Comparison of ENCODE assay signal across 28 mouse cellular contexts in genomic region chrX:160901118-160901517, GRCm38 (mm10). TPM values are rescaled to one million over a fixed set of nuclear protein-coding genes. Genes with fewer than 3 reads are reported as not detected.
"Had no signal": no experiment of that assay in that cellular context is flagged by ENCODE, and none has a peak within 500 bp of the region (broad histone marks: within the 10 kb centered on the region; RNA-seq: fewer than 3 reads in every experiment).

No protein-coding gene starts in this region.

- DNase-seq: forebrain, postnatal 0 days; gastrocnemius, postnatal 10 days; gastrocnemius, postnatal 25 days; heart, adult 18-20 months; heart, postnatal 10 days; heart, postnatal 36 days; kidney, adult 11 months; kidney, postnatal 14 days; kidney, postnatal 36 days; layer of hippocampus, adult 9-11 months; layer of hippocampus, postnatal 36 days; left cerebral cortex, postnatal 4 days had no signal

- H3K4me2 ChIP-seq: heart, embryonic 12.5 days; hindbrain, embryonic 13.5 days; hindbrain, embryonic 15.5 days; kidney, embryonic 15.5 days; limb, embryonic 13.5 days; limb, embryonic 15.5 days; liver, embryonic 12.5 days had no signal

- H3K27ac ChIP-seq: heart, embryonic 10.5 days; hindbrain, embryonic 13.5 days; hindbrain, embryonic 15.5 days; hindbrain, postnatal 0 days; kidney, embryonic 15.5 days; kidney, postnatal 0 days; limb, embryonic 13.5 days; limb, embryonic 15.5 days; liver, embryonic 12.5 days had no signal

- H3K4me3 ChIP-seq: heart, embryonic 10.5 days; heart, embryonic 12.5 days; hindbrain, embryonic 13.5 days; hindbrain, embryonic 15.5 days; kidney, embryonic 15.5 days; limb, embryonic 13.5 days; limb, embryonic 15.5 days; liver, embryonic 12.5 days had no signal

- H3K36me3 ChIP-seq: heart, embryonic 10.5 days; heart, embryonic 12.5 days; hindbrain, embryonic 13.5 days; hindbrain, embryonic 15.5 days; kidney, embryonic 15.5 days; limb, embryonic 13.5 days; limb, embryonic 15.5 days; liver, embryonic 12.5 days had no signal

- H3K27me3 ChIP-seq: heart, embryonic 12.5 days had no signal

- H3K9me3 ChIP-seq: heart, embryonic 10.5 days; heart, embryonic 12.5 days; hindbrain, embryonic 13.5 days; hindbrain, embryonic 15.5 days; kidney, embryonic 15.5 days; limb, embryonic 13.5 days; limb, embryonic 15.5 days; liver, embryonic 12.5 days had no signal

- H3K4me1 ChIP-seq: heart, embryonic 10.5 days; heart, embryonic 12.5 days; hindbrain, embryonic 13.5 days; hindbrain, embryonic 15.5 days; kidney, embryonic 15.5 days; limb, embryonic 13.5 days; limb, embryonic 15.5 days had no signal

- H3K9ac ChIP-seq: forebrain, postnatal 0 days; heart, embryonic 12.5 days; hindbrain, embryonic 13.5 days; hindbrain, embryonic 15.5 days; kidney, embryonic 15.5 days; limb, embryonic 13.5 days; limb, embryonic 15.5 days; liver, embryonic 12.5 days had no signal

- ATAC-seq: forebrain, postnatal 0 days; hindbrain, postnatal 0 days; liver, embryonic 12.5 days had no signal

RNA-seq across cellular contexts. Expression of gene Gja6, which starts 5.7 kb away (rescaled TPM):
- total RNA-seq: gastrocnemius, adult 18-20 months; gastrocnemius, postnatal 25 days; granulocyte monocyte progenitor cell, adult 5-6 weeks; hematopoietic stem cell, adult 5-6 weeks had no signal
- polyA plus RNA-seq: heart, embryonic 14.5 days; heart, embryonic 16.5 days; hindbrain, embryonic 15.5 days; kidney, embryonic 15.5 days; large intestine, adult 2 months had no signal
